Mouse (Mus musculus) kidney, embryonic 14.5 days (tissue): ENCODE data around the gene 1700001P01Rik. TPM values are rescaled to one million over a fixed set of nuclear protein-coding genes. Genes with fewer than 3 reads are reported as not detected.

Experiments used
- ATAC-seq: fragments of 200-750 bp; cut with Nextera tagmentation; 2 replicates; pipeline ENCODE4 v1.8.0; 2017; ENCODE audit warnings: moderate number of reproducible peaks, mild to moderate bottlenecking, moderate TSS enrichment, moderate library complexity; ENCODE audit not compliant: low FRiP score, low TSS enrichment
- H3K27ac ChIP-seq: fragments of 300-500 bp; sonication (generic); 2 replicates; pipeline ENCODE4 v1.5.1; 2014; ENCODE audit warnings: low read depth, mild to moderate bottlenecking, low read length, moderate library complexity, mixed read lengths
- H3K27me3 ChIP-seq: fragments of 300-500 bp; sonication (generic); 2 replicates; pipeline ENCODE4 v1.6.1; 2014; ENCODE audit warnings: mild to moderate bottlenecking, low read length; ENCODE audit not compliant: control insufficient read depth, insufficient read depth
- H3K36me3 ChIP-seq: fragments of 300-500 bp; sonication (generic); 2 replicates; pipeline ENCODE4 v1.6.1; 2014; ENCODE audit warnings: low read length, mixed read lengths; ENCODE audit not compliant: control insufficient read depth, insufficient read depth
- H3K4me1 ChIP-seq: fragments of 300-500 bp; sonication (generic); 2 replicates; pipeline ENCODE4 v1.6.1; 2014; ENCODE audit warnings: low read length, mixed read lengths; ENCODE audit not compliant: control insufficient read depth, insufficient read depth
- H3K4me2 ChIP-seq: fragments of 300-500 bp; sonication (generic); replicated peaks from 2 replicates; pipeline ENCODE4 v1.6.1; 2014; ENCODE audit warnings: low read depth, mild to moderate bottlenecking, low read length
- H3K4me3 ChIP-seq: fragments of 300-500 bp; sonication (generic); 2 replicates; pipeline ENCODE4 v1.5.1; 2014; ENCODE audit warnings: mild to moderate bottlenecking, low read length
- H3K9ac ChIP-seq: fragments of 300-500 bp; sonication (generic); 2 replicates; pipeline ENCODE4 v1.6.1; 2014; ENCODE audit warnings: low read depth, mild to moderate bottlenecking, low read length, moderate library complexity
- H3K9me3 ChIP-seq: fragments of 300-500 bp; sonication (generic); 2 replicates; pipeline ENCODE4 v1.6.1; 2016; ENCODE audit warnings: low read length; ENCODE audit not compliant: control insufficient read depth
- WGBS: fragments of 180-500 bp; shearing (Covaris S2); extraction: QIAGEN DNeasy Blood & Tissue Kit; methylation state at CpG from one replicate; pipeline ENCODE4 v1.1.7; 2014; 5-methylcytosine and 5-hydroxymethylcytosine counted together
- polyA plus RNA-seq: library from polyadenylated mRNA; unstranded; fragments of >200 nt; fragmentation: Nextera tagmentation; extraction: Ambion mirVana; gene quantifications from 2 replicates; pipeline ENCODE4 v1.2.1, GENCODE M21; 2014

1700001P01Rik gene
- polyA plus RNA-seq, 1 experiment from 2014 or later = not detected

- H3K4me3 ChIP-seq = no peak overlapping the region
- 0 out of 2 replicates have a peak, but pooled peaks cover 2% of the 10 kb centered on the region for H3K4me1 ChIP-seq
- H3K27ac ChIP-seq = no peak overlapping the region
- peaks cover 66% of the 10 kb centered on the region for H3K36me3 ChIP-seq
- H3K9ac ChIP-seq = no peak overlapping the region
- WGBS = 89% methylated on average over 5 of the region's 5 CpGs
- ATAC-seq = no peak
- no peak overlapping the region for H3K4me2 ChIP-seq
- 0 out of 2 replicates have a peak, but pooled peaks cover 3% of the 10 kb centered on the region for H3K9me3 ChIP-seq
- no peaks in the 10 kb centered on the region for H3K27me3 ChIP-seq
Measured at GRCm38 (mm10) chr11:97748496-97748895, 27.2 kb downstream of the 1700001P01Rik start.

- 89% methylated on average over 8 of the region's 8 CpGs for WGBS
- peaks cover 59% of the 10 kb centered on the region for H3K36me3 ChIP-seq
- ATAC-seq = no peak
Measured at GRCm38 (mm10) chr11:97747773-97748172, 27.9 kb downstream of the 1700001P01Rik start.

GRCm38 (mm10) chr11:97745331-97745721 lies 30.4 kb downstream of the 1700001P01Rik start:
- no peak overlapping the region for H3K27ac ChIP-seq
- peak overlapping the region; percentile 53 for H3K4me2 ChIP-seq
- H3K4me3 ChIP-seq = peak overlapping the region; percentile 81
- no peaks in the 10 kb centered on the region for H3K27me3 ChIP-seq
- no peak; the same call in 1 of the 2 replicates for ATAC-seq
- no peaks in the 10 kb centered on the region for H3K9me3 ChIP-seq
- H3K9ac ChIP-seq = peak overlapping the region; percentile 72; the same call in 1 of the 2 replicates
- WGBS = 11% methylated on average over 13 of the region's 13 CpGs
- peaks cover 19% of the 10 kb centered on the region for H3K4me1 ChIP-seq
- peaks cover 38% of the 10 kb centered on the region for H3K36me3 ChIP-seq

More at GRCm38 (mm10) chr11:97747773-97748172, 27.9 kb downstream of the 1700001P01Rik start:
- Histone ChIP-seq H3K27me3 (no peaks in the 10 kb centered on the region), H3K9ac (no peak overlapping the region), H3K4me2 (no peak overlapping the region), H3K4me3 (no peak overlapping the region), H3K4me1 (peaks cover 9% of the 10 kb centered on the region), H3K9me3 (0 out of 2 replicates have a peak, but pooled peaks cover 3% of the 10 kb centered on the region), H3K27ac (no peak overlapping the region)

GRCm38 (mm10) chr11:97744718-97745330 lies 30.9 kb downstream of the 1700001P01Rik start:
- H3K36me3 ChIP-seq = peaks cover 33% of the 10 kb centered on the region
- H3K4me3 ChIP-seq = peak overlapping the region; percentile 81
- ATAC-seq = peak; percentile 96
- H3K9me3 ChIP-seq = no peaks in the 10 kb centered on the region
- peak overlapping the region; percentile 70 for H3K4me2 ChIP-seq
- H3K9ac ChIP-seq = peak overlapping the region; percentile 72
- no peaks in the 10 kb centered on the region for H3K27me3 ChIP-seq
- WGBS = under 1% methylated on average over 47 of the region's 57 CpGs
- H3K27ac ChIP-seq = peak overlapping the region; percentile 89
- peaks cover 25% of the 10 kb centered on the region for H3K4me1 ChIP-seq

- ATAC-seq = peak; percentile 36
- peak within 1 kb of the TSS; percentile 81 for H3K4me3 ChIP-seq
- peak within 1 kb of the TSS; percentile 70 for H3K4me2 ChIP-seq
- peak within 1 kb of the TSS; percentile 89 for H3K27ac ChIP-seq
- H3K9me3 ChIP-seq = no peaks in the 10 kb centered on the region
- WGBS = under 1% methylated on average over 57 of the region's 63 CpGs
- peaks cover 32% of the 10 kb centered on the region for H3K36me3 ChIP-seq
- H3K27me3 ChIP-seq = no peaks in the 10 kb centered on the region
- H3K4me1 ChIP-seq = peaks cover 28% of the 10 kb centered on the region
- peak within 1 kb of the TSS; percentile 72 for H3K9ac ChIP-seq
Measured at GRCm38 (mm10) chr11:97744063-97744717, 31.5 kb downstream of the 1700001P01Rik start, which contains the start of gene Pip4k2b. Pip4k2b (minus strand) TSS chr11:97744704.

GRCm38 (mm10) chr11:97743423-97743822 lies 32.3 kb downstream of the 1700001P01Rik start:
- no peak for ATAC-seq

GRCm38 (mm10) chr11:97742591-97742990 lies 33.1 kb downstream of the 1700001P01Rik start:
- no peak for ATAC-seq
- Histone ChIP-seq H3K27me3 (no peaks in the 10 kb centered on the region), H3K9me3 (no peaks in the 10 kb centered on the region), H3K4me1 (peaks cover 28% of the 10 kb centered on the region), H3K36me3 (peaks cover 18% of the 10 kb centered on the region), H3K27ac (no peak overlapping the region), H3K4me2 (peak overlapping the region; percentile 70), H3K9ac (no peak overlapping the region), H3K4me3 (peak overlapping the region; percentile 81; the same call in 1 of the 2 replicates)
- WGBS = 84% methylated on average over 9 of the region's 9 CpGs

More at GRCm38 (mm10) chr11:97743423-97743822, 32.3 kb downstream of the 1700001P01Rik start:
- H3K36me3 ChIP-seq = peaks cover 25% of the 10 kb centered on the region
- peak overlapping the region; percentile 81 for H3K4me3 ChIP-seq
- peak overlapping the region; percentile 70 for H3K4me2 ChIP-seq
- no peak overlapping the region; the same call in 1 of the 2 replicates for H3K27ac ChIP-seq
- 34% methylated on average over 9 of the region's 9 CpGs for WGBS
- no peaks in the 10 kb centered on the region for H3K9me3 ChIP-seq
- no peaks in the 10 kb centered on the region for H3K27me3 ChIP-seq
- peak overlapping the region; percentile 72; the same call in 1 of the 2 replicates for H3K9ac ChIP-seq
- peaks cover 28% of the 10 kb centered on the region for H3K4me1 ChIP-seq

GRCm38 (mm10) chr11:97742157-97742556 lies 33.6 kb downstream of the 1700001P01Rik start:
- 88% methylated on average over 5 of the region's 5 CpGs for WGBS
- no peaks in the 10 kb centered on the region for H3K27me3 ChIP-seq
- H3K27ac ChIP-seq = no peak overlapping the region
- H3K4me2 ChIP-seq = no peak overlapping the region; the same call in 1 of the 2 replicates
- no peak for ATAC-seq
- H3K9me3 ChIP-seq = no peaks in the 10 kb centered on the region
- peaks cover 28% of the 10 kb centered on the region for H3K4me1 ChIP-seq
- H3K9ac ChIP-seq = no peak overlapping the region
- H3K4me3 ChIP-seq = no peak overlapping the region
- peaks cover 13% of the 10 kb centered on the region for H3K36me3 ChIP-seq

GRCm38 (mm10) chr11:97740190-97740589 lies 35.5 kb downstream of the 1700001P01Rik start:
- no peaks in the 10 kb centered on the region for H3K36me3 ChIP-seq
- H3K4me2 ChIP-seq = peak overlapping the region; percentile 12
- WGBS = 29% methylated on average over 7 of the region's 7 CpGs

More at GRCm38 (mm10) chr11:97740190-97740589, 35.5 kb downstream of the 1700001P01Rik start:
- H3K9ac ChIP-seq = no peak overlapping the region
- H3K9me3 ChIP-seq = no peaks in the 10 kb centered on the region
- no peak overlapping the region for H3K4me3 ChIP-seq
- no peak for ATAC-seq
- H3K27me3 ChIP-seq = no peaks in the 10 kb centered on the region
- H3K4me1 ChIP-seq = peaks cover 28% of the 10 kb centered on the region
- H3K27ac ChIP-seq = peak overlapping the region; percentile 69; the same call in 1 of the 2 replicates
